Mouse (Mus musculus): ENCODE measurements around the gene Pou4f2.

GRCm38 (mm10) chr8:78426455-78426854 is 10.0 kb downstream of the Pou4f2 start:
- TF ChIP-seq CTCF (IDR thresholded peaks at IDR 0.05; ENCODE audit: low read depth): no peak
- no peak for TF ChIP-seq EP300 (IDR thresholded peaks at IDR 0.05; ENCODE audit: low read depth)
